Mouse (Mus musculus): ENCODE measurements around the gene Tnfsf12. TPM values are rescaled to one million over a fixed set of nuclear protein-coding genes. Genes with fewer than 3 reads are reported as not detected.

Gene Tnfsf12
- total RNA-seq, 2 experiments from 2014 or later: 8.6 to 10.4 TPM

DNA sequence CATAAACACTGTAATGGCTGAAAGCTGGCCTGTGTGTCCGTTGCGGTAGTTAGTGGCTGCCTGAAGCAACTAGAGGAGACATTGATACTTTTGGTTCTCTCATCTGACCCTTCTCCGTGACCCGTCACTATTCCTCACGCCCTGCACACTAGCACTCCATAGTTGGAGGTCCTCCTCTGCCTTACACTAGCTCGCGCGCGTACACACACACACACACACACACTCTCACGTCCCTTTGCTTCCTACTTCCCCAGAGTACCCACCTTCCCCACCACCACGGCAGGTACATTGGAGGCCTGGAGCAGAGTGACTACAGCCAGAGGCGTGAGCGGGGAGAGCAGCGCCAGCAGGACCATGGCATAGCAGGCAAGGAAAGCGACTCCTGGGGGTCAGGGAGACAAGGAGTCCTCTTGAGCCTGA is 38.2 kb downstream of the Tnfsf12 start:
- intact Hi-C loops (cut with DNase I): loop anchor here (2.0 to 10.0 kb wide), 2 partner anchors 27 to 217 kb away; partner anchors contain the start of gene Tmem95
- no peak for DNase-seq

DNA sequence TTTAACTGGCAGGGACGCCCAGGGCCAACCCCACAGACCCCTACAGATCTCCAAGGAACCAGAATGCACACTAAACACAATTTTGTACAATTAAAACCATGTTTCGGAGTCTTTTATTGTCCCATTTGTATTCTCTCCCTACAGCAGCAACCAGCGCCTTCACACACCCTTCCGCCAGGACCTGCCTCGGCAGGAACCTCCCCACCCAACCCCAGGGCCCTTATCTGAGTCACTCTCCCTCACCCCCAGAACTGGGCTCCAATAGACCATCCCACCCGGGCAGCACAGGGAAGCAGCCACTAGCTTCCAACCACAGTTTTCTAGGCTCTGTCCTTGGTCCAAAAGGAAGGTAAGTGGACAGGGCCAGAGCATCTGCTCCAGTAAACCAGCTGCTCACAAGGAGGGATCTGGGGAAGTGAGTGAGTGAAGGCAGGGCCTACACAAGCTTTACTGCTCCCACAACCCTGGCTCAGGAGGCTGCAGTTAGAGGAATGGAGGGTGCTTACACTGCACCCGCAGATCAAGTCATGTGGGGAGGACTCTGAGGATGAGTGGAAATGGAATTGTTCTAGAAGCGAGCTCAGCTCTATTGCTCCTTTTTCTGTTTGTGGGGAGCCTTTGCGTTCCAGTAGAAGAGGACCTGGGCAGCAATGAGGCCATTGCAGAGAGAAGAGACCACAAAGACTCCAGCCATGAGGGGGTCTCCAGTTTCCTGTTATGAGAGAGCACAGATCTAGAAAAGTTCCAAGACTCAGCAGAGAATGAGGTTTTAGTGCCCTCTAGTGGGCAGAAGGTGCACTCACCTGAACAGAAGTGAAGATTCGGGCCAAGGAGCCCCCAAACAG is 38.8 kb downstream of the Tnfsf12 start:
- intact Hi-C loops (cut with DNase I): loop anchor here (2.0 to 10.0 kb wide), 2 partner anchors 26 to 218 kb away; partner anchors contain the start of gene Tmem95

GRCm38 (mm10) chr11:69656065-69656455 is 39.6 kb downstream of the Tnfsf12 start:
- DNase-seq: no peak
- intact Hi-C loops (cut with DNase I): loop anchor here (2.0 to 10.0 kb wide), 2 partner anchors 25 to 219 kb away; partner anchors contain the start of gene Tmem95

More for the DNA sequence above, 38.8 kb downstream of the Tnfsf12 start:
- no peak for DNase-seq

DNA sequence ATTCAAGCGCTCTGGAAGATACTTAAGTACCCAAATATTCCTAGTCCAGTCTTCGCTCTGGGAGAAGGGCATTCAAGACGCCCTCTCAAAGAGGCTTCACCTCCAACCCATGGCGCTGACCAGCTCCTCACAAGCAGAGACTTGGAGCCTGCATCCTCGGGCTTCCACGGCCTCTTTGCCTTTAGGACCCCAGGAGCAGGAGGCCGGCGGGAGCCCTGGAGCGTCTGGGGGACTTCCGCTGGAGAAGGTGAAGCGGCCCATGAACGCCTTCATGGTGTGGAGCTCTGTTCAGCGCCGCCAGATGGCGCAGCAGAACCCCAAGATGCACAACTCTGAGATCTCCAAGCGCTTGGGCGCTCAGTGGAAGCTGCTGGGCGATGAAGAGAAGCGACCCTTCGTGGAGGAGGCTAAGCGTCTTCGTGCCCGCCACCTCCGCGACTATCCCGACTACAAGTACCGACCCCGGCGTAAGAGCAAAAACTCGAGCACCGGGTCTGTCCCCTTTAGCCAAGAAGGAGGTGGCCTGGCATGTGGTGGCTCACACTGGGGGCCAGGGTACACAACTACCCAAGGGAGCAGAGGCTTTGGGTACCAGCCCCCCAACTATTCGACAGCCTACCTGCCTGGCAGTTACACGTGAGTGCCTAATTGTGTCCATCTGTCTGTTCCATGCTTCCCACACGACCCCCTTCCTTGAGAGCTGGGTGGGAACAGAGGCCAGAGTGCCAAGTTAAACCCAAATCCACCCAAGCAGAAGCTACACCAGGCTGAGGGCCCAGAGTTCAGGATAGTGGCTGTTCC is 40.2 kb downstream of the Tnfsf12 start, which contains the start of gene Sox15:
Gene Sox15 (plus strand): TSS at position 51 of the 801 bp plus-strand sequence.
- intact Hi-C loops (cut with DNase I): loop anchor here (2.0 to 10.0 kb wide), 2 partner anchors 25 to 219 kb away; partner anchors contain the start of gene Tmem95
- DNase-seq: peak; percentile 39 to 54

DNA sequence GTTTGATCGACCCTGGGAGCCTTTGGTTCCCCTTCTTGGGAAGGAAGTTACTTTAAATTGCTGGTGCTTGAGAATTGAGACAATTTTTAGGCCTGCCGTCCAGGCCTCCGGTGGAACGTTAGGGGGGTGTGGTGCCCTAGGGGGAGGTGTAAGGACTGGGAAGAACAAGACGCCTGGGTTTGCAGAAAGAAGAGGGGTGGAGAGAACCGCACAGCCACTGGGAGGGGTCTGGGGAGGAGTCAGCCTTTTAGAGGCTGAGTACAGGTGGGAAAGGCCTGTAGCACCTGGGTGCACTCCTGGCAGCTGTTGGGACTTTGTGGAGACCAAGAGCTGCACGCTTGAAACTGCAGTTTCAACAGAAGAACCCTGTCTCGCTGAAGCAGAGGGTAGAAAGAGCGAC is 40.9 kb downstream of the Tnfsf12 start:
- intact Hi-C loops (cut with DNase I): loop anchor here (10.0 kb wide), 1 partner anchor 220 kb away; the partner anchor contains the start of gene Tmem95
- no peak for DNase-seq

DNA sequence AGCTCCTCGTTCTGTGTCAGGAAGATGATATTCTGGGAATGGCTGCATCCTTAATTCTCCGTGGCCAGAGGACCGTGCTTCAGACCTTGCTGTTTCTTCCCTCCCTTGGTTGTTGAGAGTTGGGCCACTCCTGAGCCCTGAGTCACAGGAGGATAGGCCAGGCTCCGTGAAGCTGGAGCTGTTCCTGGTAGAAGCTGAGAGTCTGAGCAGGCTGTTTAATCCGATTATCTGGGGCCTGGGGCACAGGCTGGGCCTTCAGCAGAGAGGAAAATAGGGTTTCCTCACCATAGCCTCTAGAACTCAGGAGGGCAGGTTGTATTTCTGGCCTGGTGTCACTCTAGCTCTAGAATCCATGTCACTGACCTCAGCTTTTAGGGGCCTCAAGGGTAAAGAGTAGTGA is 42.2 kb downstream of the Tnfsf12 start:
- intact Hi-C loops (cut with DNase I): loop anchor here (10.0 kb wide), 1 partner anchor 221 kb away; the partner anchor contains the start of gene Tmem95

DNA sequence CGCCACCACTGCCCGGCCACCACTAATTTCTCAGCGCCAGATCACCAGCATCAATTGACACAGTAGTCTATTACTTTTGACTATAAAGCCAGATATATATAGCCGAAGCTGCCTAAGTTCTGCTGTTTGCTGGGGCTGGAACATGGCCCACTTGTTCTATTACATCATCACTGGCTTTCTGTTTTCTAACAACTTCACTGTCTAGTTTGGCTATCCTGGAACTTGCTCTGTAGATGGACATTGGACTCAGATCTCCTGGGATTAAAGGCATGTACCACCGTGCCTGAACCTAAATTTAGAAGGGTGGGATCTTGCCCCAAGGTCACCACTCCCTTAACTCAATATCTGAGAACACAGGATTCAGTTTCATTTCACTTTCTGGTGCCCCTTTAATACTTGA is 49.8 kb downstream of the Tnfsf12 start:
- intact Hi-C loops (cut with DNase I): no loop called here

More for the DNA sequence above, 42.2 kb downstream of the Tnfsf12 start:
- DNase-seq: no peak

More for the DNA sequence above, 49.8 kb downstream of the Tnfsf12 start:
- no peak for DNase-seq

Small RNAs within 50 kb of the gene (microRNA-seq; reads per million reads assigned to microRNA genes)
- 1.4 to 3.0 reads per million in 2 experiments for gene Mir1934

Other genes starting within 250 kb of the Tnfsf12 start
- under 1 TPM; 0.13 to 0.27 TPM for gene Dnah2, start 146.7 kb downstream of the Tnfsf12 start, total RNA-seq (2021)
- gene Efnb3, start 135.6 kb downstream of the Tnfsf12 start, total RNA-seq (2021): under 1 TPM; 0.23 to 0.62 TPM
- gene Wrap53, start 115.6 kb downstream of the Tnfsf12 start, total RNA-seq (2021): 1 to 10 TPM; 2.6 to 2.8 TPM
- 10 to 100 TPM; 10.7 to 15.8 TPM for gene Trp53, start 115.5 kb downstream of the Tnfsf12 start, total RNA-seq (2021)
- 100 to 1,000 TPM; 380 to 461 TPM for gene Atp1b2, start 89.9 kb downstream of the Tnfsf12 start, total RNA-seq (2021)
- gene Shbg, start 77.9 kb downstream of the Tnfsf12 start, total RNA-seq (2021): not detected
- 1 to 10 TPM; 3.0 to 3.2 TPM for gene Sat2, start 73.8 kb downstream of the Tnfsf12 start, total RNA-seq (2021)
- 10 to 100 TPM; 77.7 to 91.9 TPM for gene Fxr2, start 62.9 kb downstream of the Tnfsf12 start, total RNA-seq (2021)
- not detected for gene Sox15, start 40.5 kb downstream of the Tnfsf12 start, total RNA-seq (2021)
- 1 to 10 TPM; 8.0 to 8.3 TPM for gene Mpdu1, start 33.2 kb downstream of the Tnfsf12 start, total RNA-seq (2021)
- 1 to 10 TPM; 2.6 to 3.2 TPM for gene Cd68, start 29.7 kb downstream of the Tnfsf12 start, total RNA-seq (2021)
- 100 to 1,000 TPM in 1 of 2 experiments, 10 to 100 TPM in 1; 74.1 to 103 TPM for gene Eif4a1, start 23.4 kb downstream of the Tnfsf12 start, total RNA-seq (2021)
- 10 to 100 TPM; 22.7 TPM for gene Senp3, start 13.8 kb downstream of the Tnfsf12 start, total RNA-seq (2021)
- under 1 TPM; 0.39 to 0.92 TPM for gene Tnfsf13, start 10.1 kb downstream of the Tnfsf12 start, total RNA-seq (2021)
- 1 to 10 TPM; 1.3 to 1.5 TPM for gene Tnfsfm13, start 249 bp upstream of the Tnfsf12 start, total RNA-seq (2021)
- 10 to 100 TPM; 28.7 to 29.2 TPM for gene Polr2a, start 62.8 kb upstream of the Tnfsf12 start, total RNA-seq (2021)
- not detected for gene Slc35g3, start 66.1 kb upstream of the Tnfsf12 start, total RNA-seq (2021)
- 10 to 100 TPM; 24.3 to 26.2 TPM for gene Zbtb4, start 70.1 kb upstream of the Tnfsf12 start, total RNA-seq (2021)
- gene Chrnb1, start 100.1 kb upstream of the Tnfsf12 start, total RNA-seq (2021): 10 to 100 TPM; 29.2 to 33.1 TPM
- 1 to 10 TPM; 4.6 to 4.8 TPM for gene Fgf11, start 106.0 kb upstream of the Tnfsf12 start, total RNA-seq (2021)
- gene Tmem102, start 109.8 kb upstream of the Tnfsf12 start, total RNA-seq (2021): under 1 TPM; 0.12 to 0.20 TPM
- not detected for gene Gm39566, start 119.4 kb upstream of the Tnfsf12 start, total RNA-seq (2021)
- not detected for gene Spem2, start 122.6 kb upstream of the Tnfsf12 start, total RNA-seq (2021)
- not detected for gene Spem1, start 126.3 kb upstream of the Tnfsf12 start, total RNA-seq (2021)
- gene Nlgn2, start 141.9 kb upstream of the Tnfsf12 start, total RNA-seq (2021): 1 to 10 TPM; 2.4 to 2.9 TPM
- gene Tmem256, start 142.7 kb upstream of the Tnfsf12 start, total RNA-seq (2021): 100 to 1,000 TPM; 104 to 140 TPM
- gene Plscr3, start 150.5 kb upstream of the Tnfsf12 start, total RNA-seq (2021): 10 to 100 TPM; 10.6 to 11.2 TPM
- not detected for gene Tnk1, start 162.9 kb upstream of the Tnfsf12 start, total RNA-seq (2021)
- not detected for gene Tmem95, start 182.2 kb upstream of the Tnfsf12 start, total RNA-seq (2021)
- 1 to 10 TPM; 1.3 to 1.5 TPM for gene Kctd11, start 185.6 kb upstream of the Tnfsf12 start, total RNA-seq (2021)
- gene Acap1, start 199.7 kb upstream of the Tnfsf12 start, total RNA-seq (2021): 1 to 10 TPM in 1 of 2 experiments, under 1 TPM in 1; 0.27 to 1.1 TPM
- gene 2810408A11Rik, start 205.1 kb upstream of the Tnfsf12 start, total RNA-seq (2021): under 1 TPM in 1 of 2 experiments, not detected in 1; 0.59 TPM
- 10 to 100 TPM; 22.9 to 23.1 TPM for gene Neurl4, start 205.2 kb upstream of the Tnfsf12 start, total RNA-seq (2021)
- 10 to 100 TPM; 33.9 to 42.5 TPM for gene Gps2, start 218.0 kb upstream of the Tnfsf12 start, total RNA-seq (2021)
- 100 to 1,000 TPM; 402 to 432 TPM for gene Eif5a, start 226.1 kb upstream of the Tnfsf12 start, total RNA-seq (2021)
- 10 to 100 TPM in 1 of 2 experiments, 1 to 10 TPM in 1; 5.4 to 10.6 TPM for gene Ybx2, start 239.9 kb upstream of the Tnfsf12 start, total RNA-seq (2021)

All from gastrocnemius, postnatal 36 days (tissue).